Mouse (Mus musculus): ENCODE results near the gene Fam71d. TPM values are rescaled to one million over a fixed set of nuclear protein-coding genes. Genes with fewer than 3 reads are reported as not detected.
A peak's percentile ranks its signal among the peaks of the same experiment; 100 is the strongest.

Fam71d gene
- polyA plus RNA-seq, 1 experiment from 2014 or later, result 0.40 TPM

DNA sequence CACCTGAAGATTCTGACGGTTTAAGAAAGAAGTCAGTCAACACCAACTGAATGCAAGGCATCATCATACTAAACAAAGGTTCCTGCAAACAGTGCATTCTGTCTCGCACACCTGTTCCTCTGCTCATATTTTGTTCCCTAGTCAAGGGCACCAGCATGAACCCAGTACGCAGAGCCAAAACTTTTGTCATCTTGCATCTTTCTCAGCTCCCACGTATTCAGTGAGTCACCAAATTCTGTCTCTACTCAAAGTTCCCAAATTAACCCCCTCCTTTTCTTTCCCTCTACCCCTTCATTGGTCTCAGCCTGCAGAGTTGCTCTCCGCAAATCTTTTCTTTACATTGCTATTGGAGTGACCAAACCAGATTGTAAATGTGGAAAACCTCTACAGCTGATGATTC lies 2.5 kb upstream of the Fam71d start:
- 89% methylated on average over 5 of the region's 5 CpGs for WGBS
- Histone ChIP-seq H3K4me2 (ENCODE audit: low read length) (no peak overlapping the region), H3K9me3 (ENCODE audit: control insufficient read depth, low read length) (no peaks in the 10 kb centered on the region), H3K27ac (ENCODE audit: low read depth, low read length) (no peak overlapping the region), H3K36me3 (ENCODE audit: control insufficient read depth, insufficient read depth, low read length) (no peaks in the 10 kb centered on the region), H3K4me3 (ENCODE audit: low read length) (no peak overlapping the region), H3K4me1 (ENCODE audit: control insufficient read depth, insufficient read depth, low read depth, low read length) (no peaks in the 10 kb centered on the region), H3K27me3 (replicated peaks; ENCODE audit: control insufficient read depth, insufficient read depth, low read length) (no peaks in the 10 kb centered on the region), H3K9ac (ENCODE audit: low read depth, low read length) (no peak overlapping the region)
- no peak for ATAC-seq

DNA sequence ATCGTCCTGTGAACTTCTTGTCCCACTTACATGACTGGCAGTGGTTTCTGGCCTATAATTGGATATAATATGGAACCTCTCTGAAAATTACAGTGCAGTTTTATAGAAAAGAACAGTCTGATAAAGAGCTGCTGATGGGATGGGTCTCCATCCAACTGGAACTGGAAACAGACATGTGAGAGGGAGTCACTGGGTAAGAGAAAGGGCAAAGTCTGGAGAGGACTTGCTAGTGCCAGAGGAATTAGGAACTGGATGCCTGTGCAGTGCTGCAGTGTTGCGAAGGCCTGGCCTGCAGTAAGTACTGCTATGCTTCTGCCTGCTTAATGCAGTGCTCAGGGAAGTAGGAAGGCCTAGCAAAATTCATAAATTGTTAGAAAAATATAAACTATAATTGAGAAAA lies 1.9 kb downstream of the Fam71d start:
- no peaks in the 10 kb centered on the region for H3K4me1 ChIP-seq (ENCODE audit: control insufficient read depth, insufficient read depth, low read depth, low read length)
- H3K27ac ChIP-seq (ENCODE audit: low read depth, low read length), result no peak overlapping the region
- H3K27me3 ChIP-seq (replicated peaks; ENCODE audit: control insufficient read depth, insufficient read depth, low read length), result no peaks in the 10 kb centered on the region
- no peak overlapping the region for H3K4me3 ChIP-seq (ENCODE audit: low read length)
- no peak overlapping the region for H3K4me2 ChIP-seq (ENCODE audit: low read length)
- 87% methylated on average over 2 of the region's 2 CpGs for WGBS
- H3K36me3 ChIP-seq (ENCODE audit: control insufficient read depth, insufficient read depth, low read length), result no peaks in the 10 kb centered on the region
- no peak for ATAC-seq
- H3K9me3 ChIP-seq (ENCODE audit: control insufficient read depth, low read length), result no peaks in the 10 kb centered on the region
- no peak overlapping the region for H3K9ac ChIP-seq (ENCODE audit: low read depth, low read length)

DNA sequence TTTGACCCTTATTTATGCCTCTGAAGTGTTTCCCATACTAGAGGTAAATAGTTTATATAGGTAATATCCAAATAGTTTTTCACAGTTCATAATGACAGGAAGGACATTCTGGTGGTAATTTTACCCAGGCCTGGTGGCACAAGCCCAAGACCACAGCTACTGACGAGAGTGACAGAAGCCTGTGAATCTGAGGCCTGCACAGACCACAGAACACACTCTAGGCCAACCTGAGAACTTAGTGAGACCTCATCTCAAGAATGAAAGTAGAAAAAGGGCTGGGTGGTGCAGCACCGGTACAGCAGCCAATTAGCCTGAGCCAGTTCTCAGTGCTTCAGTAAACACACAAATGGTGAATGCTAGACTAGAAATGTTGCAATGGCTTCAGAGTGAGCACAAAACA lies 26.4 kb downstream of the Fam71d start:
- Histone ChIP-seq H3K9me3 (ENCODE audit: control insufficient read depth, low read length) (no peaks in the 10 kb centered on the region), H3K4me2 (ENCODE audit: low read length) (no peak overlapping the region), H3K9ac (ENCODE audit: low read depth, low read length) (no peak overlapping the region), H3K36me3 (ENCODE audit: control insufficient read depth, insufficient read depth, low read length) (no peaks in the 10 kb centered on the region), H3K27ac (ENCODE audit: low read depth, low read length) (no peak overlapping the region), H3K4me3 (ENCODE audit: low read length) (no peak overlapping the region), H3K4me1 (ENCODE audit: control insufficient read depth, insufficient read depth, low read depth, low read length) (no peaks in the 10 kb centered on the region), H3K27me3 (replicated peaks; ENCODE audit: control insufficient read depth, insufficient read depth, low read length) (no peaks in the 10 kb centered on the region)
- no peak for ATAC-seq
- WGBS, result 87% methylated on average over 2 of the region's 2 CpGs

DNA sequence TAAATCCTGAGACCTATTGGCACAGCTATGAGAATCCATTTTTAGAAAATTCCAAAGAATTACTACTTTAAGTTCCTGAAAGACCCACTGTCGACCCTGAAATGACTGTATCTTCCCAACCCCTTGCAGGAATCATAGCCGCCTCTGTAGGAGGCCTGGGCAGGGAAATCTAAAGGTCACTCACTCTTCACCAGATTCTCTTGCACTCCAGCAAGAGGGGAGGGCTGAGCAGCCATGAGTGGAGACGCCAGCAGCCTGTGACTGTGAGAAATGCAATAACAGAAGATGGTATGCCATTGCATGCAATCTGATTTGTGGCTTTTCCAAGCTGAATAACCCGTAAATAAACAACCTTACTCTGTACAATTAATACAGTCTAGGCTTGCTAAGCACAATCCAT lies 36.4 kb downstream of the Fam71d start:
- ATAC-seq, result no peak
- Histone ChIP-seq H3K9me3 (ENCODE audit: control insufficient read depth, low read length) (no peaks in the 10 kb centered on the region), H3K27ac (ENCODE audit: low read depth, low read length) (no peak overlapping the region), H3K4me1 (ENCODE audit: control insufficient read depth, insufficient read depth, low read depth, low read length) (no peaks in the 10 kb centered on the region), H3K9ac (ENCODE audit: low read depth, low read length) (no peak overlapping the region), H3K4me2 (ENCODE audit: low read length) (no peak overlapping the region), H3K4me3 (ENCODE audit: low read length) (no peak overlapping the region), H3K27me3 (replicated peaks; ENCODE audit: control insufficient read depth, insufficient read depth, low read length) (no peaks in the 10 kb centered on the region), H3K36me3 (ENCODE audit: control insufficient read depth, insufficient read depth, low read length) (no peaks in the 10 kb centered on the region)
- WGBS, result 69% methylated on average over 4 of the region's 4 CpGs

DNA sequence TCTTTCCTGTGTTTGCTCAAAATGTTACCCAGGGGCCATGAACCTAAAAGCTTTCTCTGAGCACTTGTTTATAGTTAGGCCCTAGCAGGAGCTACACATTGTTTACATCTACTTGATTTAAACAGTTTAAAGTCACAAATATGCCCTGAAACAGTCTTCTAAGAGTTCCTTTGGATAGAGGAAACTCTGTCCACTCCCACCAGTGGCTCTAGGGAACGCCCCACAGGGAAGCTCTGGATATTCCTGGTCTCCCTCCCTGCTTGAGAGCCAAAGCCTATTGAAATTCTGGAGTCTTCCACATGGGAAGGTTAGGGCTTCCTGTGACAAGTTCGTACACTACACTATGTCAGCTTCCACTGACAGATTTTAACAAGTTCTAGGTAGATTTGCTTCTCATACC lies 48.3 kb downstream of the Fam71d start:
- no peaks in the 10 kb centered on the region for H3K4me1 ChIP-seq (ENCODE audit: control insufficient read depth, insufficient read depth, low read depth, low read length)
- no peak overlapping the region for H3K4me2 ChIP-seq (ENCODE audit: low read length)
- H3K9ac ChIP-seq (ENCODE audit: low read depth, low read length), result no peak overlapping the region
- H3K9me3 ChIP-seq (ENCODE audit: control insufficient read depth, low read length), result no peaks in the 10 kb centered on the region
- no peaks in the 10 kb centered on the region for H3K36me3 ChIP-seq (ENCODE audit: control insufficient read depth, insufficient read depth, low read length)
- 70% methylated on average over 2 of the region's 2 CpGs for WGBS
- H3K4me3 ChIP-seq (ENCODE audit: low read length), result no peak overlapping the region
- ATAC-seq, result no peak
- no peak overlapping the region for H3K27ac ChIP-seq (ENCODE audit: low read depth, low read length)
- no peaks in the 10 kb centered on the region for H3K27me3 ChIP-seq (replicated peaks; ENCODE audit: control insufficient read depth, insufficient read depth, low read length)

DNA sequence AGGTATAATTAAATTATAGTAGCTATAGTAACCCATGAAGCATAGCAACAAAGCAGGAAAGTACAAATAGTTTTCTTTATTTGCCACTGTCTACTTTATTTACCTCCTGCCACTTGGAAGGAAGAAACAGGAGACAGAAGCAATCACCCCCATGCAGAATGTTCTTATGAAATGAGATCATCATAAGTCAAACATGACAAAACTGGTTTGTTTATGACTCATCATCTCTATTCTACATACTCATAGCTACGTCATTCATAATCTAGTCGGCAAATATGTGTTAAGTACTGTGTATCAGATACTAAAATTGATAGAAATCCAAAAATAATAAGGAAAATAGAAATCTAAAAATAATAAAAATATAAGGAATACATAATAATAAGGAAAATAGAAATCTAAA lies 49.0 kb downstream of the Fam71d start:
- Histone ChIP-seq H3K9ac (ENCODE audit: low read depth, low read length) (no peak overlapping the region), H3K27ac (ENCODE audit: low read depth, low read length) (no peak overlapping the region), H3K4me1 (ENCODE audit: control insufficient read depth, insufficient read depth, low read depth, low read length) (no peaks in the 10 kb centered on the region), H3K4me3 (ENCODE audit: low read length) (no peak overlapping the region), H3K36me3 (ENCODE audit: control insufficient read depth, insufficient read depth, low read length) (no peaks in the 10 kb centered on the region), H3K9me3 (ENCODE audit: control insufficient read depth, low read length) (no peaks in the 10 kb centered on the region), H3K4me2 (ENCODE audit: low read length) (no peak overlapping the region), H3K27me3 (replicated peaks; ENCODE audit: control insufficient read depth, insufficient read depth, low read length) (no peaks in the 10 kb centered on the region)
- no peak for ATAC-seq
- 96% methylated on average over 2 of the region's 2 CpGs for WGBS

DNA sequence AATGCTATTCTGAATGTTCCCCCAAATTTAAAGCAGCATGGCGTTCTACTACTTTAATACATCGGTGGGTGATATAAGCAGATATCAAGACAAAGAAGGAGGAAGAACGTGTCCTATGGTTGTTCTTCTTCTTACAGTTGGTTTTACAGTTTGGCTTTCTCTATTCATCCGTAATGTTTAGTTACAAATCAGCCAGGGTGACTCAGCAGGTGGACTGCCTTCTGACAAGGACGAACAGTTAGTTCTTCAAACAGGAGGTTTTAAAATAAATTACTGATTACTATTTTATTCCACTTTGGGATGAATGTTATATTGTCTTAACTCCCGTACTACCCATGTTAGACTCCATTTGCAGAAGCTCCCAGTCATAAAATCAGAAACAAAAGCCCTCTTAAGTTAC lies 54.9 kb downstream of the Fam71d start:
- WGBS, result 73% methylated on average over 6 of the region's 6 CpGs
- Histone ChIP-seq H3K9ac (ENCODE audit: low read depth, low read length) (no peak overlapping the region), H3K4me2 (ENCODE audit: low read length) (no peak overlapping the region), H3K4me3 (ENCODE audit: low read length) (no peak overlapping the region), H3K36me3 (ENCODE audit: control insufficient read depth, insufficient read depth, low read length) (no peaks in the 10 kb centered on the region), H3K27me3 (replicated peaks; ENCODE audit: control insufficient read depth, insufficient read depth, low read length) (no peaks in the 10 kb centered on the region), H3K9me3 (ENCODE audit: control insufficient read depth, low read length) (no peaks in the 10 kb centered on the region), H3K27ac (ENCODE audit: low read depth, low read length) (no peak overlapping the region), H3K4me1 (ENCODE audit: control insufficient read depth, insufficient read depth, low read depth, low read length) (peaks cover 3% of the 10 kb centered on the region)
- no peak for ATAC-seq

DNA sequence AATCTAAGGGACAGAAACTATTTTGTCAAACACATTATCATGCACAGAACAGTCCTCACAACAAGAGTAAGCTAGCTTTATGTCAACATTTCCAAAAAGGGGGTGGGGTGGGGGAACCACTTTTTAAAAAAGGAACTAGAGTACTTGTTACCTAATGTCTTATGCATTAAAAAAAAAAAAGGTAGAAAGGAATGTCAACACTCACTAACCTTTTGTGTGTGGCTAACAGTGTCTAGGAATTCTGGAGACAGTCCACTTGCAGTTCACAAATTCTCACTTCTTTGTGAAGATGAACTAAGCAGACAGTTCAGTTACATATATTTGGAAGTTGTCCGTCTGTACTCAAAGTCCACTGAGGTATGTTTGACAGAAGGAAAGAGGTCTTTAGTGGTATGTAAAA lies 56.1 kb downstream of the Fam71d start:
- Histone ChIP-seq H3K4me3 (ENCODE audit: low read length) (no peak overlapping the region), H3K27me3 (replicated peaks; ENCODE audit: control insufficient read depth, insufficient read depth, low read length) (no peaks in the 10 kb centered on the region), H3K27ac (ENCODE audit: low read depth, low read length) (no peak overlapping the region), H3K9me3 (ENCODE audit: control insufficient read depth, low read length) (no peaks in the 10 kb centered on the region), H3K4me1 (ENCODE audit: control insufficient read depth, insufficient read depth, low read depth, low read length) (peaks cover 3% of the 10 kb centered on the region), H3K9ac (ENCODE audit: low read depth, low read length) (no peak overlapping the region), H3K4me2 (ENCODE audit: low read length) (no peak overlapping the region), H3K36me3 (ENCODE audit: control insufficient read depth, insufficient read depth, low read length) (no peaks in the 10 kb centered on the region)
- 73% methylated on average over 1 of the region's 1 CpGs for WGBS
- no peak for ATAC-seq

DNA sequence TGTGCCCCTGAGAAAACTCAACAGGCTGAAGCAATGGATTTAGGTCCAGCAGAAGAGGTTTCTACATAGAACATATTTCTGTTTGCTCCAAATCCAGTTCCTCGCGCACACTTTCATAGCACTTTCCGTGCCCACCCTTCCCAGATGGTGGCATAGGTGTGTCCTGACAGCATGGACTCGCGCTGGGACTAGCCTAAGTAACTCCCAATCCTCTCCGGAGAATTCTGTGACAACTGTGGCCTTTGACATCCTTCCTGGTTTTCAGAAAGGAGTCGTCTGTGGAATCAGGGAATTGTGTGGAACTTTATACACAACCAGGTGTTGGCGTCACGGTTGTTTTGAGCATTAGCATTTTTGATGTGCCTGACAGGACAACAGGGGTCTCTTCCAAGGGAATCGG lies 56.8 kb downstream of the Fam71d start:
- Histone ChIP-seq H3K4me3 (ENCODE audit: low read length) (peak overlapping the region; percentile 76), H3K9me3 (ENCODE audit: control insufficient read depth, low read length) (no peaks in the 10 kb centered on the region), H3K27me3 (replicated peaks; ENCODE audit: control insufficient read depth, insufficient read depth, low read length) (no peaks in the 10 kb centered on the region), H3K36me3 (ENCODE audit: control insufficient read depth, insufficient read depth, low read length) (no peaks in the 10 kb centered on the region), H3K27ac (ENCODE audit: low read depth, low read length) (0 out of 2 replicates have a peak overlapping the region, but pooled peaks have one; percentile 45), H3K4me2 (ENCODE audit: low read length) (peak overlapping the region; percentile 94), H3K4me1 (ENCODE audit: control insufficient read depth, insufficient read depth, low read depth, low read length) (peaks cover 3% of the 10 kb centered on the region), H3K9ac (ENCODE audit: low read depth, low read length) (peak overlapping the region; percentile 56)
- no peak; the same call in none of the 2 replicates for ATAC-seq
- under 1% methylated on average over 10 of the region's 10 CpGs for WGBS
